Mouse (Mus musculus) forebrain, postnatal 0 days (tissue): ENCODE measurements at regions not wholly inside any gene's neighbourhood (a gene's known extent, or its start where the extent isn't known, plus 50 kb on each side); places are given as distances from the start of the nearest gene placed in this dataset.
A peak's percentile ranks its signal among the peaks of the same experiment; 100 is the strongest.

Experiments used
- ATAC-seq: fragments of 200-750 bp; cut with Nextera tagmentation; 2 replicates; pipeline ENCODE4 v1.8.0; 2017; ENCODE audit warnings: mild to moderate bottlenecking, moderate library complexity
- DNase-seq: peaks from one replicate; pipeline ENCODE4 v3.0.0-alpha.2; 2015
- H3K27ac ChIP-seq: fragments of 300-500 bp; sonication (generic); 2 replicates; pipeline ENCODE4 v1.5.1; 2014; ENCODE audit warnings: low read depth, mild to moderate bottlenecking, antibody characterized with exemption, low read length, moderate library complexity, mixed read lengths
- H3K27me3 ChIP-seq: fragments of 300-500 bp; sonication (generic); 2 replicates; pipeline ENCODE4 v1.6.1; 2014; ENCODE audit warnings: mild to moderate bottlenecking, low read length, mixed read lengths; ENCODE audit not compliant: insufficient read depth
- H3K36me3 ChIP-seq: fragments of 300-500 bp; sonication (generic); 2 replicates; pipeline ENCODE4 v1.6.1; 2014; ENCODE audit warnings: mild to moderate bottlenecking, moderate library complexity; ENCODE audit not compliant: insufficient read depth
- H3K4me1 ChIP-seq: fragments of 300-500 bp; sonication (generic); 2 replicates; pipeline ENCODE4 v1.6.1; 2014; ENCODE audit warnings: antibody characterized with exemption; ENCODE audit not compliant: insufficient read depth
- H3K4me2 ChIP-seq: fragments of 300-500 bp; sonication (generic); 2 replicates; pipeline ENCODE4 v1.6.1; 2014; ENCODE audit warnings: low read depth, mild to moderate bottlenecking, moderate library complexity
- H3K4me3 ChIP-seq: fragments of 300-500 bp; sonication (generic); 2 replicates; pipeline ENCODE4 v1.5.1; 2014; ENCODE audit warnings: low read depth, low read length, mixed read lengths
- H3K9ac ChIP-seq: fragments of 300-500 bp; sonication (generic); 2 replicates; pipeline ENCODE4 v1.6.1; 2014; ENCODE audit warnings: mild to moderate bottlenecking
- H3K9me3 ChIP-seq: fragments of 300-500 bp; sonication (generic); 2 replicates; pipeline ENCODE4 v1.6.1; 2016; ENCODE audit warnings: low read length
- CTCF ChIP-seq: sonication (generic); IDR thresholded peaks from 2 replicates; pipeline ENCODE4 v1.5.1; 2016; ENCODE audit warnings: antibody characterized with exemption, control low read depth, low read depth
- WGBS: fragments of 180-500 bp; shearing (Covaris S2); extraction: QIAGEN DNeasy Blood & Tissue Kit; methylation state at CpG from one replicate; pipeline ENCODE4 v1.1.7; 2014; 5-methylcytosine and 5-hydroxymethylcytosine counted together

GRCm38 (mm10) chr6:120614526-120614925 lies 51.6 kb upstream of the Cecr2 start:
- Histone ChIP-seq H3K36me3 (no peaks in the 10 kb centered on the region), H3K9me3 (no peaks in the 10 kb centered on the region), H3K4me1 (no peaks in the 10 kb centered on the region), H3K27me3 (no peaks in the 10 kb centered on the region), H3K4me3 (no peak overlapping the region), H3K4me2 (no peak overlapping the region), H3K9ac (no peak overlapping the region), H3K27ac (no peak overlapping the region)
- ATAC-seq (no peak), DNase-seq (no peak)
- 87% methylated on average over 3 of the region's 3 CpGs for WGBS
- no peak for TF ChIP-seq CTCF

DNA sequence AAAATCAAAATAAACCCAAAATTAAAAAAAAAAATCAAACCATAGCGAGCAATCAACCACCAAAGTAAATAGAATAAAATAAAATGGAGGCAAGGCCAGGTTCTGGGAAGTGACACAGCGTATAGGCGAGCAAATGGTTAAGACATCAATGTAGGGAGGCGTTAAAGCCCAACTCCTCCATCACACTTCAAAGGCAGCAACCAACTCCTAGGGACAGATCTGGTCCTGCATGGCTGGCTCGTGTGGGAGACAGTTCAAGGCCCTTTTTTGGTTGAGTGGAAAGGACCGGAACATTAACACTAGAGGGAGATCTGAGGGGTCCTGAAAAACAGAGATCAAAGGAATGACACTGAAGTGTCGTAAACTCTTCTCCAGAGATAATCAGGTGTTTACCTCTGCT lies 53.8 kb upstream of the Cecr2 start:
- Histone ChIP-seq H3K27ac (no peak overlapping the region), H3K4me1 (no peaks in the 10 kb centered on the region), H3K36me3 (no peaks in the 10 kb centered on the region), H3K9me3 (no peaks in the 10 kb centered on the region), H3K4me2 (no peak overlapping the region), H3K4me3 (no peak overlapping the region), H3K27me3 (no peaks in the 10 kb centered on the region), H3K9ac (no peak overlapping the region)
- DNase-seq (no peak), ATAC-seq (no peak)
- WGBS = 87% methylated on average over 7 of the region's 7 CpGs
- TF ChIP-seq CTCF = no peak

- WGBS = 78% methylated on average over 4 of the region's 4 CpGs
Measured at GRCm38 (mm10) chr6:120609858-120610257, 56.3 kb upstream of the Cecr2 start.

DNA sequence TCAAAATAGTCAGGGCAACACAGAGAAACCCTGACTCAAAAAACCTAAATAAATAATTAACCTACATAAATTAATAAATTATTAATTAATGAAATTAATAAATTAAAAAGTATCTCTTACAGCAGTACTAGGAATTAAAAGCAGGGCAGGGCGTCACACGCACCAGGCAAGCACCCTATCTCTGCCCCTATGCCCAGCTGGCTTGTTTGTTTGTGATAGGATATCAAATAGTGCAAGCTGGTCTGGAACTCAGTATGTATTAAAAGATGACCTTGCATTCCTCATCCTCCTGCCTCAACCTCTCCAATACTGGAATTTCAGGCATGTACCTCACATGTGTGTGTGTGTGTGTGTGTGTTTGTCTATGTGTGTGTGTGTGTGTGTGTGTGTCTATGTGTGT lies 60.7 kb upstream of the Cecr2 start:
- no peak for ATAC-seq
- TF ChIP-seq CTCF = no peak
- H3K4me1 ChIP-seq = no peaks in the 10 kb centered on the region
- no peak overlapping the region for H3K9ac ChIP-seq
- H3K36me3 ChIP-seq = no peaks in the 10 kb centered on the region
- no peaks in the 10 kb centered on the region for H3K27me3 ChIP-seq
- no peak overlapping the region for H3K27ac ChIP-seq
- WGBS = 95% methylated on average over 2 of the region's 2 CpGs
- no peak overlapping the region for H3K4me2 ChIP-seq
- DNase-seq = no peak
- no peaks in the 10 kb centered on the region for H3K9me3 ChIP-seq
- H3K4me3 ChIP-seq = no peak overlapping the region

More at GRCm38 (mm10) chr6:120609858-120610257, 56.3 kb upstream of the Cecr2 start:
- H3K4me3 ChIP-seq = no peak overlapping the region
- DNase-seq (no peak), ATAC-seq (no peak)
- no peak for TF ChIP-seq CTCF
- H3K9ac ChIP-seq = no peak overlapping the region
- no peak overlapping the region for H3K4me2 ChIP-seq
- H3K36me3 ChIP-seq = no peaks in the 10 kb centered on the region
- no peaks in the 10 kb centered on the region for H3K4me1 ChIP-seq
- no peaks in the 10 kb centered on the region for H3K9me3 ChIP-seq
- H3K27ac ChIP-seq = no peak overlapping the region
- no peaks in the 10 kb centered on the region for H3K27me3 ChIP-seq

GRCm38 (mm10) chr6:120604020-120604958 lies 61.9 kb upstream of the Cecr2 start:
- ATAC-seq = peak; percentile 38; the same call in 1 of the 2 replicates
- 29% methylated on average over 6 of the region's 6 CpGs for WGBS
- no peak overlapping the region for H3K4me3 ChIP-seq

GRCm38 (mm10) chr6:120603454-120603853 lies 62.7 kb upstream of the Cecr2 start:
- no peaks in the 10 kb centered on the region for H3K36me3 ChIP-seq
- peak; percentile 33 for TF ChIP-seq CTCF
- no peak for ATAC-seq
- no peak overlapping the region for H3K4me2 ChIP-seq
- H3K27ac ChIP-seq = no peak overlapping the region
- WGBS = 39% methylated on average over 2 of the region's 2 CpGs
- H3K9me3 ChIP-seq = no peaks in the 10 kb centered on the region
- no peaks in the 10 kb centered on the region for H3K27me3 ChIP-seq
- H3K4me3 ChIP-seq = no peak overlapping the region
- DNase-seq = no peak
- no peak overlapping the region for H3K9ac ChIP-seq
- no peaks in the 10 kb centered on the region for H3K4me1 ChIP-seq

More at GRCm38 (mm10) chr6:120604020-120604958, 61.9 kb upstream of the Cecr2 start:
- no peak overlapping the region for H3K4me2 ChIP-seq
- no peak for TF ChIP-seq CTCF
- no peaks in the 10 kb centered on the region for H3K9me3 ChIP-seq
- DNase-seq = no peak
- no peaks in the 10 kb centered on the region for H3K4me1 ChIP-seq
- H3K27ac ChIP-seq = no peak overlapping the region
- H3K27me3 ChIP-seq = no peaks in the 10 kb centered on the region
- no peaks in the 10 kb centered on the region for H3K36me3 ChIP-seq
- no peak overlapping the region for H3K9ac ChIP-seq

DNA sequence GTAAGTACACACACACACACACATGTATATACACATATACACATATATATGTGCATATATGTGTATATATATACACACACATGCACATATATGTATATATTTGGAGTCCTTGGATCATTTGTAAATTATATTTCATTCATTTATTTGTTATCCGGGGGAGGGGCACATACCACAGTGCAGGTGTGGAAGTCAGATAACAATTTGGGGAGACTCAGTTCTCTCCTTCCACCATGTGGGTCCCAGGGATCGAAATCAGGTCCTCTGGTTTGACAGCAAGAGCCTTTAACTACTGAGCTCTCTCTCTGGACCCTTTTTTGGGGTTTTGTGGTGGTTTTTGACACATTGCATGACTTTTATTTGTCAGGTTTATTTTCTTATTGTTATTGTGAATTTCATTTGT lies 65.8 kb upstream of the Cecr2 start:
- no peak for DNase-seq
- Histone ChIP-seq H3K27me3 (no peaks in the 10 kb centered on the region), H3K4me1 (no peaks in the 10 kb centered on the region), H3K4me2 (no peak overlapping the region), H3K36me3 (no peaks in the 10 kb centered on the region), H3K9me3 (no peaks in the 10 kb centered on the region), H3K27ac (no peak overlapping the region), H3K4me3 (no peak overlapping the region), H3K9ac (no peak overlapping the region)
- TF ChIP-seq CTCF = no peak
- ATAC-seq = no peak
- WGBS = 88% methylated on average over 2 of the region's 2 CpGs
